Mouse (Mus musculus) sigmoid colon, adult 10 weeks (tissue): Measurements from ENCODE around the gene Omd. TPM values are rescaled to one million over a fixed set of nuclear protein-coding genes. Genes with fewer than 3 reads are reported as not detected.

ENCODE experiments used
- polyA plus RNA-seq: library from polyadenylated mRNA; stranded (reverse); fragments of 350-450 nt; fragmentation: Illumina TruSeq; extraction: RNeasy Lipid Tissue Mini Kit (QIAGEN cat#74804); gene quantifications from one replicate; pipeline ENCODE4 v1.2.3, GENCODE M21; 2014; ENCODE audit warnings: low read depth, low replicate concordance

The Omd gene
- 3.8 TPM for polyA plus RNA-seq

DNA sequence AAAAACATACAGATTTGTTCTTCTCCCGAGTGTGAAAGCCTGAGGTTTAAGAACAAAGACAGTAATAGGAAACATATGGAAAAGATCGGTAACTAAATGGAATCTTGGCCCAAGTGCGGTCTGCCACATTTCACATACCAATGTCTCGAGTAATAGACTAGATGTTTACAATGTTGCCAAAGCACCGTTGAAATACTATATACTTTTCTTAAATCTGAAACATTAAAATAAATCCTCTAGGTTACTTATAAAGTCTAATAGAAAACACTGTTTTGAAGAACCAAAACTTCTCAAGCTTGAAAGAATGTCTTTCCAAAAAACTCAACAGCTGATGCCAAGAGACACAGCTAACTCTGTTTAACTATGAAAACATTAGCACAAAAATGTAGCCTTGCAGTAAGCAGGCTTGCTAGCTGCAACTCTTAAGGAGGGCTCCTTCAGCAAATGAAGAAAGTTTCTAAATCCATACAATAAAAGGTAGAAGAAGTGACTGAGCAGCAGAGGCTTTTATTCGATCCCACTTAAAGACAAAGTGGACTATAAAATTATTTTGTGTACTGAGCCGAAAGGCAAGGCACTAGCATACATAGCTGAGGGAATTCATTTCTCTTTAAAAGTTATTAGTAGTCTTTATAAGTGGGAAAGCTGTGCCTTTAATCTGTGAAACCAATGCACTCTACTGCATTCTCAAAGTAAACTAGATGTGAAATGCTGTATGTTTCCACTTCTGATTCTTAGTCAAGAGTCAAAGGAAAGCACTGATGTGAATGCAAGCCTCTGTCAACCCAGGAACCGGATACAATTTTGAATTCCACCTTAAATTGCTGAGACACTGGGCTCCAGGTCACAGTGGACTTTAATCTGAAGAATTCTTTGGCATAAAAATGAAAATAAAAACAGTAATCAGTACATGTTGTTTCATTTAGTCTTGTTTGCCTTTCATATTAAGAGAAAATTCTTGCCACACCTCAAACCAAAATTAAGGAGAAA lies at the start of gene Omd:
Gene Omd, plus strand, starts transcription at position 922 of the 990 bp plus-strand sequence.

DNA sequence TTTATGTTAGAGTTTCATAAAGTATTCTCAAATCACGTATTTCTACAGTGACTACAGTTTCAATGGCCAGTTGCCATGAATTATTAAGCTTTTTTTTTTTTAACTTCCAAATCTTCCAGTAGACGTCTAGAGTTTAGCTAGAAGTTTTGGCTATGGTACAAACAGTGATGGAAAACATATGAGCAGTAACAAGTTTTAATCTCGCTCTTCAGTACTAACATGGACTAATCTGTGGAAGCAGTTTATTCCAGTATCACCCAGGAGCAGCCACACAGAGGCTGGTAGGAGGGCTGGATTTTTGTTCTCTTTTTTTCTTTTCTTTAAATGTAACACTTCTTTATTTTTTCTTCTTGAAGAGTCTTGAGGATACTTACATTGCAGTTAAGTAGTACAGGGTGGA lies 38.0 kb upstream of the Omd start, which contains the start of gene Aspn:
Gene Aspn, plus strand, starts transcription at position 165 of the 400 bp plus-strand sequence.

DNA sequence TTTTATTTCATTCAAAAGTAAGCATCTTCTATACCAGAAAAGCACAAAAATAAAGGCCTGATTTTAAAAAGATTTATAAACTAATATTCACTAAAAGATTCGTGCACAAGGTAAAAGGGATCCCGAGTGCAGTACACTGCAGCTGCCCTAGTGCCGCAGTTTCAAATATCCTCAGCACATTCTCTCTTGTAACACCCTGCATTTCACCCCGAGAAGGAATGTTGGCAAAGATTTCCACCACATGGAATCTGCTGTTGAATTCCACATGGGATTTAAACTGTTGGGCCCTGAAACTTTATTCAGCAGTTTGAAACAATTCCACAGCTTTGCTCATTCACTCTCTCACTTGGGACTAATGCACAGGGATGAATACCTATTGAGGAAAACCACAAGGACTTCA lies 25.5 kb downstream of the Omd start, which contains the start of gene Ogn:
Gene Ogn, plus strand, starts transcription at position 333 of the 400 bp plus-strand sequence.

Other genes starting within 250 kb of the Omd start
- 20.7 TPM for gene Bicd2, start 240.9 kb upstream of the Omd start, polyA plus RNA-seq
- gene Ippk, start 161.2 kb upstream of the Omd start, polyA plus RNA-seq, result 15.4 TPM
- gene Tes3-ps, start 89.1 kb upstream of the Omd start, polyA plus RNA-seq, result 0.91 TPM
- 28.6 TPM for gene Ecm2, start 77.7 kb upstream of the Omd start, polyA plus RNA-seq
- 435 TPM for gene Aspn, start 38.0 kb upstream of the Omd start, polyA plus RNA-seq
- 770 TPM for gene Ogn, start 25.6 kb downstream of the Omd start, polyA plus RNA-seq
- gene Cenpp, start 70.3 kb downstream of the Omd start, polyA plus RNA-seq, result 15.0 TPM
- 40.7 TPM for gene Nol8, start 70.6 kb downstream of the Omd start, polyA plus RNA-seq
- 52.3 TPM for gene Iars, start 99.6 kb downstream of the Omd start, polyA plus RNA-seq
- not detected for gene Gm30302, start 216.5 kb downstream of the Omd start, polyA plus RNA-seq